Mouse (Mus musculus) layer of hippocampus, postnatal 36 days (tissue): ENCODE measurements at regions not wholly inside any gene's neighbourhood (a gene's known extent, or its start where the extent isn't known, plus 50 kb on each side); places are given as distances from the start of the nearest gene placed in this dataset.

Source experiments
- DNase-seq, 2 experiments: peaks; one replicate each; pipeline ENCODE4 v3.0.0; 2022

DNA sequence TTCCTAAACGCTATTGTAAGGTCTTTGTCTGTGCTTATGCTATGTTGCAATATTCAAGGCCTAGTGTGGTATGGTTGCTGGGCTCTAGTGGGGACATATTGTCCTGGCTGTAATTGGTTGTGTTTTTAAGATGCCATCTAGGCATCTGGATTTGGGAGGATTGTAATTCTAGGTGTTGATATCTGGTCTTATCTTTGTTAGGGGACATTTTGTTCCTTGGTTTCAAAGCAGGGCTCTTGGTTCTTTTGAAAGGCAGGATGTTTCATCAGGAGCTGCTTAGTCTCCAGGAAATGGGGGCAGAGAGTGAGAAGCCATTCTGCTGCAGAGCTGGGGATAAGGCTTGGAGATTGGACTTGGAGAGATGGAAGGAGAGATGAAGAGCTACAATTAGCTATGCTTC, 194.7 kb upstream of the Usp24 start:
- no peak for DNase-seq

DNA sequence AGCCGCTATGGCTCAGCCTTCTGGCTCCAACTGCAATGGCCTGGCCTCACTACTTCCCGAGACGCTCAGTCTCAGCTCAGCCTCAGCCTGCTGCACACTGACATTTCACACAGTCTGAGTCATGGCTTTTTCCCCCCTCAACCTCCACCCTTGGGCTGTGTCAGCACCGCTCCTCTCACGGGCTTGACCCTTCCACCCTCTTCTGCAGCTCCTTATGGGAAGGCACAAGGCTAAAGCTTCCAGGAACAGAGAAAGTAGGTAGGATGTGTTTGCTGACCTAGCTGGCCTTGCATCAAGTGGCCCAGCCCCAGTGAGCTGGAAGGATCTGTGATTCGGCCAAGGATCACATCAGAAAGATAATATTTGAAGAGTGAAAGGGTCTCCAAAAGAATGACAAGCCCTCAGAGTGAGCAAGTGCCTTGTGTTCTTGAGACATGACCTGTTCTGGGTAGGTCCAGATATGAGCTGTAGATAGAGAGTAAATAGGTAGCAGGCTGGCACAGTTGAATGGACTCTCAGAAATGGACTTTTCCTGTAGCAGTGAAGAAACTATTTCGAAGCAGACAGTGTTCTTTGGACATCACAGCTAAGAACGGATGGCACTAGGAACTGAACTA, 192.9 kb upstream of the Usp24 start:
- DNase-seq: no peak

DNA sequence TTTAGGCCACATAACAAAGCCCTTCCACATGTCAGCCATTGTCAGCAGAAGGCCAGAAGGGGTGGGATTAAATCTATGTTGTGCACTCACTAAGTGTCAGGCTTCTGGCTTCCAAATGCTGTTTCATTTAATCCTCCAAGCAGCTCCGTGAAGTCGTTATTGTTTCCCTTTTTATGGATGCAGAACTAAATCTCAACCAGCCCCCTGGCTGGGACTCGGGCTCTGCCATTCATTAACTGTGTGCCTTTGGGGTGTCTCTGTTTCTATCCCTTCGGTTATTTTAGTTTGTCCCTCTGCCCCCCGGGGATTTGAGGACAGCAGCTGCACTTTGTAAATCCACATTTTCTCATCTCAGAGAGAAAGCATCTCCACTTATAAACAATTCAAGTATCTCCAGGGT, 188.8 kb upstream of the Usp24 start:
- no peak for DNase-seq

DNA sequence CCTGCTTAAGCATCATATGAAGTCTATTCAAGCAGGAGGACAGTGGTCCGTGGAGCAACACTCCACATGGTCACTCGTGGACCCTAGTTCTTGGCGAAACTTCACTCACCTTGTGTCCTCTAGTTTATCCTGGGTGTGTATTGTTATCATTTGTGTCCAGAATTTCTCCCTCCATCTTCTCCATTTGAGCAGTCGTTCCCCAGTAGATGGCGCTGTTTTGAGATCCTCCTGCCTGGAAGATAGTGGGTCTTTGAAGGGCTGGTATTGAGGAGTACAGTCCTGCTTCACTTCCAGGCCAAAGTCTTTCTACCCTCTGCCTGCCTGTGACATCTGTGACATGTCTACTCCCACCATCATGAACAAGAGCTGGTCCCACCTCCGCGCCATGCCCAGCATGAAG, 188.4 kb upstream of the Usp24 start:
- peak in 1 of 2 experiments; percentile 18 for DNase-seq

DNA sequence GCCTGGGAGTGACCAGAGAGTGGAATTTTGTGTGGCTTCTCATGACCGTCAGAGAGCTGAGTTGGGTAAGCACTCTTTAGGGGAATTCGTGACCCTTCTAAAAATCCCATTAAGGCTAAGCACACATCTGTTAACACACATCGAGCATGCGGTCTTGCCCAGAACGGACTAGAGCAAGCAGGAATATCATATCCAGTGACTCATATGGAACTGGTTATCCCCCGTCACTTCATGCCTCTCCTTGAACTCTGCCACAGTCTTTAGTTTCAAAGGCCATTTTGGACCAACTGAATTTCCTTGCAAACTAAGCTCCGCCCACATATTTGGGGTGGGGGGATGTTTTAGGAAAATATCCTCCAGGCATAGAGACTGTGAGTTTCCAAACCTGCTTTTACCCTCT, 186.7 kb upstream of the Usp24 start:
- no peak for DNase-seq

DNA sequence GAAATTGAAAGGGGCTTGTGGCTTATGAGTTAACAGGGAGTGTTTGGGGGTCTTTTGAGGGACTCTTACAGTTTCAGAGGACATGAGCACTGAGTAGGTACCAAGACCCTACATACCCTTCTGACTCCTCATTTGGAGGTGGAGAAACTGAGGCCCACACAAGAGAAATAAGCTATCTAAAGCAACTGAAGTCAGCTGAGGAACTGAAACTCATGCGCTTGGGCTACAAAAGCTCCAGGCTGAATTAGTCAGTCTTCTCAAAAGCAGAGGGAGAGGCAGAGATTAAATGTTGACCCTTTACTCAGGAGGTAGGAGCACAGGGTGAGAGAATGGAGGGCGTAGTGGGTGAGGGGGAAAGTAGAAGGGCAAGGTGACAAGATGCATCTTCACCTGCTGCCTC, 186.2 kb upstream of the Usp24 start:
- no peak for DNase-seq

DNA sequence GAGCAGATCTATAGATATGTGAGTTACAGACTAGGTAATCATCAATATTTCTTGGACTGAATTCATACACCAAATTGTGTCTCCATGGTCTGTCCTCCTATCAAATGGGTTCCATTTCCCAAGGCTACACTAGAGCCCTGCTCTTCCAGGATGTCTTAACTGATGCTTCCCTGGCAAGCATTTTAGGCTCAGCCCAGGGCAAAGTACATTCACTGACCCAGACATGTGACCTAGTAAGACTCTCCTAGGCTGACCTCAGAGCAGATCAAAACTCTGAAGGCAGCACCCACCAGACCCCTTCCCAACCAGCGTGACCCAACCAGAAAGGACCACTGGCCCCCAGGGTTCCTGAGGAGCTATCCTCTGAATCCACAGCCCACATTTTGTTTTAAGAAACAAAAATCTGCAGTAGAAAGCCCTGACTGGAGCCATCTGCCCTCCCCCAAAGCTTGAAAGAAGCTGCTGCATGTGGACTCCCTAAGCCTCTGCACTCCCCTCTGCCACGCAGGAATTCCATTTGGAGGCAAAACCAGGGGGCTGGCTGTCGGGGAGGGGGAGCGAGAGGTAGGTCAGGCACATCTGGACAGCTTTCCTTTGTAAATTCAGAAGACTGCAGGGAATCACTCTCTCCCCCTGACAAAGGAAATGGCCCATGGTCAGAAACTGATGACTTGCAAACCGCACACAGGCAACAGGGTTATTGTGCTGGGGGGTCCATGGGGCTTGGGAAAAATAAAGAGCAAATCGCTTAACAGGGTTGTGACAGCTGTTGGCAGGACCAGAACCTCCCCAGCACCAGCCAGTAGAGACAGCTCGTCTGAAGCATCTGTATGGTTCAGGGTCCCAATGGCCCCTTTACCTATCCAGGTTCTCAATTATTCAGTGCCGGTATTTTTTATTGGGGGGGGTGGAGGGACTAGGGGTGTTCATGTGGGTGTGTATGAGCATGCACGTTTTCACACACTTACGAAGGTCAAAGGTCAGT, 182.0 kb upstream of the Usp24 start:
- DNase-seq: no peak

DNA sequence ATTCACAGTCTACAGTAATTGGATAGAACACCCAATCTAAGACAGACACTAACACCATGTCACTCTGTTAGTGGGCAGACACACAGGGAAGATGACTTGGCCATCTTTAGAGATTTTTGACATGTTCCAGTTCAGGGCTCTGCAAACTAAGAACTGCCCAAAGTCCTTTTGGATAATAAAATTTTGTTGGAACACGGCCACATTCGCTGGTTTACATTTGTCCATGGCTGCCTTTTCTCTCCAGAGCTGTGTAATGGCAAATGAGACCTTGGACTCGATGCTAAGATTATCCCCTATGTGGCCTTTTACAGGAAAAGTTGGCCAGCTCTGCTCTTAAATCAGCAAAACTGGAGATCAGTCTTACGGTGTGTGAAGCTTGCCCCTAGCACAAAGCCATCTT, 173.3 kb upstream of the Usp24 start:
- no peak for DNase-seq

DNA sequence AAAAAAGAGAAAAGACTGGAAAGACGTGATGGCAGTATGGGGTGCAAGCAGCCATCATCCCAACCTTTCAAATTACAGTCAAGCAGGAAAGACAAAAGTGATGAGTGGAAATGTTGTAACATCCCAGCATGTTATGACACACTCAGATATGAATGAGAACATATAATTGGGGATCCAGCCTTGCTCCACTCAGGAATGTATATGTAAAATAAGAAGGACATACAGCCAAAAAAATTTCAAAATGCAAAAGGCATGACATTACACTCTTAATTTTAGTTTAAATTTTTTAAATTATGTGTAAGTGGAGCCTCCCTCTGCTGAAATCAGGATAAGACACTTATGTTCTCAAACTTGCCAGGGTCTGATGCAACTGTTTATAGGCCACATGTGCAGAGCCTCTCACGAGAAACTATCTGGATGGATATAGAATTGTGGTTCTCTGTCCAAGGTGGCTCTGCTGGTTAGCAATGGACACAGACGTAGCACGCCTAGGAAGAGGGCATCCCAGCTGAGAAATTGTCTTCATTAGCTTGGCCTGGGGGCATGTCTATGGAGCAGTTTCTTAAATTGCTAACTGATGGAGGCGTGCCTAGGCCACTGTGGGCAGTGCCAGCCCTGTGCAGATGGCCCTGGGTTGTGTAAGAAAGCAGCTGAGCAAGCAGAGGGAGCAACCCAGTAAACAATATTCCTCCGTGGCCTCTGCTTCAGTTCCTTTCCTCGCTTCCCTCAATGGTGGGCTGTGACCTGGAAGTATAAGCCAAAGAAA, 171.5 kb upstream of the Usp24 start:
- no peak for DNase-seq

DNA sequence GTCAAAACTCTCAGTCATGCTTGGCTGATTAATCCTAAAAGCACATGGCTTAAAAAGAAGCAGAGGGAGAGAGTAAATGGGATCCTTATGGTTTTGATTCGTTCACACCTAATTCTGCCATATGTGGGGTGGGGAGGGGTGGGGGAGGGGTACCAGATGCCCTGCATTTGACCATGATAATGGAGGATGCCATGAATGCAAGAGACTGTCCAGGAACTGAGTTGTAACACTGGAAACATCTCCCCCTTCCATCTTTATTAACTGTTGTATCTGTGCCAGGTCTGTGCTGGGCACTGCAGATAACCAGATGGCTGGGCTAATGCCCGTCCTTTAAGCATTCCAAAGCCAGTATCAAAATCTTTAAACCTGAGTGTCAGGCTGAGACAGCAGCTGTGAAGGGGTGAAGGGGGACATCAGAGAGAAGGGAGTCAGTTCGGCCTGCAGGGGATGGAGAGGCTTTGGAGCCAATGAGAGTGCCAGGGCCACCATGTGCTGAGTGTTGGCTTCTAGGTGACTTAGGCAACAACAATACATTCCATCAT, 169.0 kb upstream of the Usp24 start:
- DNase-seq: no peak

DNA sequence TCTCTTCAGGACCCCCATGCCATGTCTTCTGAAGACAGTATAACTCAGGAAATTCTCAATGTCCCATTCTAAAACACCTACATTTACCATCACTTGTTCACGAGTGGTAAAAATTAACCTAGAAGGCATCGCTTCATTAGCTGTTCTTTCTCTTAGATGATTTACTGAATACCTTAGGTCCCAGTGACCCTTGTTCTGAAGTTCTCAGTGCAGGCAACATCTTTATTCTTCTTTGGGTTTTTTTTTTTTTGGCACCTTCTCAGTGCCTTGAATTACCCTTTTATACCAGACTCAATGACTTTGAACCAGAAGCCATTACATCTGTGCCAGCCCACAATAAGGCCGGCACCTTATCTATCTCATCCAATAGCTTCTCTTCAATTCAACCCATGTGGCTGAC, 167.1 kb upstream of the Usp24 start:
- DNase-seq: no peak

DNA sequence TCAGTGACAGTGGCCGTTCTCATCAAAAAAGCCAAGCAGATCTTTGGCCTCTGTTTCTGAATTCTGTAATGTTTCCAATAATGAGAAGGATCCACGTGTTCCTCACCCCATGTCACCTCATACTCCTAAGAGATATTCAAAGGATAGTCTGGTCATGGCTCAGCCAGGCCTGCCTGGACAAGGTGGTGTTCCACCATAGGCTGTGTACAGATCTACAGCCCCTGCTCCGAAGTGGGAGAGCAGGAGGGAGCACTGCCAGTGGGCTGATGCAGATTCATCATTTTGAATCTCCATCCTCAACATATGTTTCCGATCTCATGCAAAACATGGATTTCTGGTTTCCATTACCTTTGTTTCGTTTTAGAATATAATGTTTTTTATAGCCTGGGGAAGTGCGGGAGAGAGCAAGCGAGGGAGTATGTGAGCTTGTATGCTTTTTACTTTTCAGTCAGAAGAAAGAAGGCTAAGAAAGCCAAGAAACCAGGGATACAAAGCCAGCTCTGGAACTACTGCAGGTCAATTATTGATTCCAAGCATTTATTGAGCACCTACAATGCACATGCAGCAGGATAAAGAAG, 166.5 kb upstream of the Usp24 start:
- DNase-seq: no peak

DNA sequence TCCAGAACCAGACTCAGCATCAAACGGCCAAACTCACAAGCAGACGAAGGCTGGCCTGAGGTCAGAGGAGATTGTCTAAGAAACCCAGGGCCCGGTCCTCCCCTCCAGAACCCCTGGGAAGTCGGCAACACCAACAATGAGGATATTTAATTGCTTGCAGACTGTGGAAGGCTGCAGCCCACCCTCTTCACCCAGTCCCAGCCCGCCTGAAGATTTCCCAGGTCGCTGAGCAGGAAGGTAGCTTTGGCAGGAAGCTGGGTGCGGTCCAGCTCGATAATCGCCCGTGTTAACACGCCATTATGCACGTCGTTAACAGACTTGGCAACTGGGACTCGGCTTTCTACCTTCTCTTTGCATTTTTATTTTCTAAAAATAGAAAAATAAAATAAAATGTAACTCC, 165.2 kb upstream of the Usp24 start:
- DNase-seq: no peak

DNA sequence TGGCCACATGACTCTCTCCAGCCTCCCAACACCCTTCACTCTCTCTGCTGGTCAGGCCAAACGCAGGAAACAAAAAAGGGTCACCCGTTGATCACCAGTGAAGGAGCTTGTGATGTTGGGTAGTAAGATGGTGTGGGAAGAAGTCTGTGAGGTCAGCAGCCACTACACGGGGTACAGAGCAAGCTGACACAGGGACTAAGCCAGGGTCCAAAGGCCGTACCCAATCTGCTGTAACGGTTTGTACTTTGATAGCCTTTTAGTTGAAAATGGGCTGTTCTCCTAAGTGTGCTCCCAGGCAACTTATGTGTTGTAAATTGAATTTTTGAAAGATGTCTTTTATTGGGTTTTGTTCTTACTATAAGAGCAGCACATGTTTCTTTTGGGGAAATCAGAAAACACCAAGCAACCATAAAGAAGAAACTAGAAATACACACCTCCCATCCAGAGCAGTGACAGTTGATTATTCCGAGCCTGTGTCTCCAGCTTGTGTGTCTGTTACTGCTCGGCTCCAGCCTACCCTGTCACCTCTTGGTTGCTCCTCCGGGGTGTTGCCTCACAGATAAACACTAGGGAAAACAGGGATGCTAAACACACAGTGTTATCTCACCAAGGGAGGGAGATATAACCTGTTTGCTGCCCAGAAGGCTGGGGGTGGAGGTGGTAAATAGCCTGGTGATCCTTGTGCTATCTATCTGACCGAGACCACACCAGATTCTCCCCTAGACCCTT, 158.4 kb upstream of the Usp24 start:
- no peak for DNase-seq

DNA sequence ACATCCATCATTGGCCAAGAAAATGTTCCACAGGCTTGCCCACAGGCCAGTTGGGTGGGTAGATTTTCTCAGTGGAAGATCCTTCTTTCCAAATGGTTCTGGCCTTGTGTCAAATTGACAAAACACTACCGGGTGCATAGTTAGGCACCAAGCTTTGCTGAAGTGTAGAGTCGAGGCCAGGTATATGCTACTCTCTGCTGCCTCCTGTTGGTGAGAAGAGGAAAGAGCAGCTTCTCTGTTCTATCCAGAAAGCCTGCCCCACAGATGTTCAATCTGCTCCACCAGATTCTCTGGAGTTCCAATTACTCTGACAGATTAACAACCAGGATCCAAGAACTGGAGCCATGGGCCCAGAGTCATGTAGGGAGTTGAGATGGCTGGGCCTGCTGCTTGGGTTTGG, 154.4 kb upstream of the Usp24 start:
- DNase-seq: no peak

DNA sequence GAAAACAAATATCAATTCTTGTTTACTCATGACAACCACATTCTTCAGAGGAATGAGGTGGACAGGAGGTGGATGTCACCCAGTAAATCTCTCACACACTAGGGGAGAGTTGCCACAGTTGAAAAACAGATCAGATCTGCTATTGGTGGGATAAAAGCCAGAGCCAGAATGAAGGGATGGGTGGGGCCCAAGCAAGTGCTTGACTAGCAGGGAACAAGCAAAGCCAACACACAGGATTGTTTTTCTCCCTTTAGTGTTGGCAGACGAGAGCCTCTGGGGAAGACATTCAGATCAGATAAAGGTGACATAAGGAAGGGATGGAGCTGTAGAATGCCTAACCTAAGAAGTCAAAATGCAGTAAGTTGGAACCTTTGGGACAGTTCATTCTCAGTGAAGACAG, 153.5 kb upstream of the Usp24 start:
- no peak for DNase-seq

DNA sequence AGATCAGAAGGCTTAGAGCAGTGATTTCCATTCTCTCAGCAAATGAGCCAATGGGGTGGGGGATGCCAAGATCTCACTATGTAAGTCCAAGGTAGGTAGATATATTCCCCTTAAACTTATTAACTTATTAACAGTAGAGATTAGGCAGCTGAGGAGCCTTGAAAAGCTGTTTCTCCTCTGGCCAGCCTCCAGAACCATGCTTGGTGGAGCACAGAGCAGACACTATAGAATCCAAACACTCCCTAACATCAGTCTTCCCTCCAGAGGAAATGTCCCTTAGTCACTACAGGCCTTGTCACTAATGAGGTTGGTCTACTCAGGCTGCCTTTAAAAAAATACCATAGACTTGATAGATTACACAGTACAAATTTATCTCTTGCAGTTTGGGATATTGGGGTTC, 152.8 kb upstream of the Usp24 start:
- no peak for DNase-seq

DNA sequence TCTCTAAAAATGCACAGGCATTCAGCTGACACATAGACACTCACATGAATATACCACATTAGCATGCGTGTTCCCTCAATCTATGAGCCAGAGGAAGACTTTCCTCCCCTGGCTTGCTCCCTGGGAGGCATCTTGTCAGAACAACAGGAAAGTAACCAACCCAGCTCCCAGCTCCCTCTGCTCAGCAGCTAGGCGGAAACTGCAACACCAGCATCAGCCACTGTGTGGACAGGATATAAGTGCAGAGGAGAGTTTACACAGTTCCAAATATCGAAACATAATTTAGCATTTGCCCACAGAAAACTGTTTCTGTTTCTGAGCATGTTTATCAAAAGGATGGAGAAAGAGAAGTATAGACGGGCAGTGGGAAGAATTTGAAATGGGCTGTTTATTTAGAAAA, 148.3 kb upstream of the Usp24 start:
- no peak for DNase-seq

DNA sequence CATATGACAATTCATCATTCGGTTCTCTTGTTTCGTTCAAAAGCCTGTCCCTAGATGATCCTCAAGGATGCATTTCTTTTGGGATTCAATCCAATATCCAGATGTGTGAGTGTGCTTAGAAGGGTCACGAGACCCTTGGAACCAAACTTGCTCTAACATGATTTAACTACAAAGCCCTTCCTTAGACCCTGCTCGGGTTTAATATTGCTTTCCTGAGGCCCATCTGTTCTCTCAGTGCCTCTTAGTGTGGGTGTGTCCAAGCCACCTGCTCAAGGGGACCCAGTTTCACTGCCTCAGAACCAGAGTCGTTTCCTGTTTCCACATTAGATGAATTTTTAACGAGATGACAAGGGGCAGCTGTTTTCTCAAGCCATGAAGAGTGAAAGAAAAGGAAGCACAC, 147.3 kb upstream of the Usp24 start:
- DNase-seq: no peak

DNA sequence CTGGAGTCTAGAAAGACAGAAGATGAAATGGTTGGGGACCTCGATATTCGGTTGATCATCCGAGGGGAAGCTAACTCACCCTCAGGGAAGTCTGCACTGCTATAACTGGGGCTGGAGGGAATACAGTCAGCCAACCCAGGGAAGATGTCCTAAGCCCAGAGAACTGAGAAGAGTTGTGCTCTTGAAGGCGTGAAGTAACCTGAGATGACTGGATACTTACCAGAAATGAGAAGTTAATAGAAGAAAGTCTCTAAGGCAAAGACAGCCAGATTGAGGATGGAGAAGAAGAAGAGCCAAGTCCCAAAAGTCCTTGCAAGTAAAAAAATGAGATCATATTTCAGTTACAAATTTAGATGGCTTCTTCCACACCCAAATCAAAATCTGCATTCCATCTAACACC, 146.5 kb upstream of the Usp24 start:
- no peak for DNase-seq

DNA sequence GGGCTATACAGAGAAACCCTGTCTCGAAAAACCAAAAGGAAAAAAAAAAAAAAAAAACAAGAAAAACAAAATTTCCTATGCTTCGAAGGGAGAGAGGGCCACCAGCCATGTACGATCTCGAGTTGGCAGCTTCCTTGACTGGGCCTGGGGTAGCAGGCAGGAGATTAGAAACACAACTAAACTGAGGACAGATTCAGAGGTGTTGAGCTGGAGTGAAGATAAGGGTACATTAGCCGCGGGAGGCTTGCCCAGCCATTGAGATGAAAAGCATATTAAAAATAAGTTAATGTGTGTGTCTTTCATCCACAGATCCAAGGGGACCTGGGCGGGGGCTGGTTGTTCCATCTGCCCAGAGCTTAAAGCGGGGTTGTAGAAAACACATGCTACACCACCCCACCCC, 145.3 kb upstream of the Usp24 start:
- DNase-seq: no peak

DNA sequence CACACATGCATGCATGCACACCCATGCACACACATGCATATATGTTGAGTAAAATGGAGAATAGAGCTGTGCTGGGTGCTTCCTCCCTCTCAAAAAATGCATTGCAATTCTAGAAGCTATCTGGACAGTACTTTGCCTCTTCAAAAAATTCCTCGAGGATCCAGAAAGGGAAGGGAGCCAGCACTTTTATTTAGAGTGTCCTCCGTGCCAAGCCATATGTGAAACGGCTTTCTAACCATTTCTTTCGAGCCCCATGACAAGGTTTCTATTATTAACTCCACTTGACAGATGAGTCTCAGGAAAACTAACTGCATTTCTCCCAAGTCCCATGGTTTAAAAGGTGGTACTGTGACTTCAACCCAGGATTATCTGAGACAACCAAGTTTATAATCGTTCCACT, 140.7 kb upstream of the Usp24 start:
- DNase-seq: no peak
